Mouse (Mus musculus) C2C12 (cell line): ENCODE results near the gene Snrnp70. TPM values are rescaled to one million over a fixed set of nuclear protein-coding genes. Genes with fewer than 3 reads are reported as not detected.
"Not testable (repeated sequence)": the region's sequence is repeated elsewhere in the genome, so short reads cannot be mapped to it uniquely, and the experiment has no call there.

Experiments
- H3K27me3 ChIP-seq: one replicate; pipeline ENCODE4 v1.6.1; 2011; ENCODE audit not compliant: control insufficient read depth, insufficient read depth, insufficient read length
- H3K36me3 ChIP-seq: one replicate; pipeline ENCODE4 v1.6.1; 2011; ENCODE audit not compliant: control insufficient read depth, insufficient read depth
- H3K4me3 ChIP-seq: one replicate; pipeline ENCODE4 v1.5.1; 2011; ENCODE audit warnings: mild to moderate bottlenecking, control low read depth; ENCODE audit not compliant: poor library complexity, insufficient read depth, severe bottlenecking
- H3K79me2 ChIP-seq: one replicate; pipeline ENCODE4 v1.6.1; 2011; ENCODE audit not compliant: control insufficient read depth, insufficient read depth
- H3K79me3 ChIP-seq: one replicate; pipeline ENCODE4 v1.6.1; 2011; ENCODE audit warnings: low read depth, control low read depth
- H3ac ChIP-seq: one replicate; pipeline ENCODE3; 2011; ENCODE audit warnings: low read depth; ENCODE audit not compliant: control insufficient read depth, insufficient read length
- CEBPB ChIP-seq: IDR thresholded peaks from one replicate; pipeline ENCODE4 v1.6.1; 2011; ENCODE audit warnings: low read depth, mild to moderate bottlenecking, control low read depth, moderate library complexity
- CTCF ChIP-seq: IDR thresholded peaks from one replicate; pipeline ENCODE4 v1.5.1; 2011; ENCODE audit not compliant: control insufficient read depth, insufficient read depth, insufficient read length
- FOSL1 ChIP-seq: IDR thresholded peaks from one replicate; pipeline ENCODE4 v1.8.0; 2011; ENCODE audit warnings: mild to moderate bottlenecking, low read length; ENCODE audit not compliant: poor library complexity, insufficient read depth, severe bottlenecking
- MAX ChIP-seq: IDR thresholded peaks from one replicate; pipeline ENCODE4 v1.6.1; 2011; ENCODE audit warnings: mild to moderate bottlenecking, control low read depth
- MYOD1 ChIP-seq: IDR thresholded peaks from one replicate; pipeline ENCODE4 v1.6.1; 2011; ENCODE audit warnings: low read depth; ENCODE audit not compliant: control insufficient read depth, insufficient read length
- MYOG ChIP-seq: IDR thresholded peaks from one replicate; pipeline ENCODE4 v1.6.1; 2011; ENCODE audit not compliant: control insufficient read depth, insufficient read length; ENCODE audit errors: extremely low read depth
- USF1 ChIP-seq: IDR thresholded peaks from one replicate; pipeline ENCODE4 v1.6.1; 2011; ENCODE audit warnings: low read depth, mild to moderate bottlenecking, control low read depth, moderate library complexity
- polyA plus RNA-seq: library from polyadenylated mRNA; unstranded; fragments of >200 nt; fragmentation: generic; extraction: Trizol; gene quantifications from one replicate; pipeline ENCODE4 v1.2.1, GENCODE M21; 2012; ENCODE audit warnings: missing spikeins

Gene Snrnp70
- polyA plus RNA-seq, 1 experiment = 321 TPM

GRCm38 (mm10) chr7:45396787-45397186 is 1.2 kb upstream of the Snrnp70 start:
- H3K79me3 ChIP-seq = peaks cover 37% of the 10 kb centered on the region
- H3K36me3 ChIP-seq = peaks cover 28% of the 10 kb centered on the region
- no peak for TF ChIP-seq FOSL1
- TF ChIP-seq CEBPB = no peak
- TF ChIP-seq MAX = no peak
- no peak for TF ChIP-seq MYOG
- TF ChIP-seq USF1 = no peak
- no peak overlapping the region for H3K4me3 ChIP-seq
- H3K79me2 ChIP-seq = peaks cover 39% of the 10 kb centered on the region
- H3K27me3 ChIP-seq = no peaks in the 10 kb centered on the region
- no peak overlapping the region for H3ac ChIP-seq

GRCm38 (mm10) chr7:45396337-45396775 is 814 bp upstream of the Snrnp70 start:
- Histone ChIP-seq H3K79me3 (peaks cover 41% of the 10 kb centered on the region), H3ac (peak overlapping the region; percentile 5), H3K79me2 (peaks cover 43% of the 10 kb centered on the region), H3K36me3 (peaks cover 33% of the 10 kb centered on the region), H3K4me3 (peak overlapping the region; percentile 40)
- not testable (repeated sequence) for H3K27me3 ChIP-seq

GRCm38 (mm10) chr7:45395129-45395541 is 407 bp downstream of the Snrnp70 start:
- Histone ChIP-seq H3K36me3 (peaks cover 42% of the 10 kb centered on the region), H3K79me2 (peaks cover 55% of the 10 kb centered on the region), H3K27me3 (no peaks in the 10 kb centered on the region), H3K4me3 (peak overlapping the region; percentile 72), H3ac (peak overlapping the region; percentile 85), H3K79me3 (peaks cover 50% of the 10 kb centered on the region)
- TF ChIP-seq FOSL1 (no peak), MAX (no peak), MYOD1 (no peak), CEBPB (no peak), USF1 (no peak), MYOG (no peak), CTCF (no peak)

- Histone ChIP-seq H3K79me2 (peaks cover 72% of the 10 kb centered on the region), H3K79me3 (peaks cover 39% of the 10 kb centered on the region), H3ac (no peak overlapping the region), H3K4me3 (no peak overlapping the region), H3K36me3 (peaks cover 87% of the 10 kb centered on the region), H3K27me3 (no peaks in the 10 kb centered on the region)
- no peak for TF ChIP-seq CEBPB
- TF ChIP-seq USF1 = no peak
- no peak for TF ChIP-seq MAX
These were observed 9.5 kb downstream of the Snrnp70 start for GRCm38 (mm10) chr7:45386077-45386476.

- Histone ChIP-seq H3ac (no peak overlapping the region), H3K4me3 (no peak overlapping the region), H3K36me3 (peaks cover 71% of the 10 kb centered on the region), H3K79me3 (peaks cover 2% of the 10 kb centered on the region), H3K79me2 (peaks cover 11% of the 10 kb centered on the region), H3K27me3 (no peaks in the 10 kb centered on the region)
- TF ChIP-seq CTCF (no peak), USF1 (no peak), MAX (no peak), MYOD1 (no peak), MYOG (no peak), CEBPB (no peak), FOSL1 (no peak)
These were observed 19.5 kb downstream of the Snrnp70 start for GRCm38 (mm10) chr7:45376057-45376456.

- peaks cover 58% of the 10 kb centered on the region for H3K36me3 ChIP-seq
- no peak overlapping the region for H3ac ChIP-seq
- H3K79me2 ChIP-seq = peaks cover 11% of the 10 kb centered on the region
- H3K4me3 ChIP-seq = no peak overlapping the region
- TF ChIP-seq CTCF (no peak), MAX (no peak), MYOD1 (no peak), USF1 (no peak), MYOG (no peak), FOSL1 (no peak), CEBPB (no peak)
- no peaks in the 10 kb centered on the region for H3K27me3 ChIP-seq
- H3K79me3 ChIP-seq = no peaks in the 10 kb centered on the region
These were observed 20.9 kb downstream of the Snrnp70 start for GRCm38 (mm10) chr7:45374620-45375019.
